Mouse (Mus musculus) cortical plate, adult 2 months (tissue): ENCODE data around the gene Mrps36. TPM values are rescaled to one million over a fixed set of nuclear protein-coding genes. Genes with fewer than 3 reads are reported as not detected.

ENCODE experiments used
- H3K27ac ChIP-seq: fragments of 200-500 bp; 2 replicates; pipeline ENCODE4 v1.5.1; 2012; ENCODE audit warnings: low read length, control low read depth, inconsistent platforms; ENCODE audit not compliant: insufficient read depth
- H3K4me1 ChIP-seq: fragments of 200-500 bp; 2 replicates; pipeline ENCODE4 v1.6.1; 2011; ENCODE audit warnings: low read length; ENCODE audit not compliant: control insufficient read depth, insufficient read depth
- H3K4me3 ChIP-seq: fragments of 200-500 bp; 2 replicates; pipeline ENCODE4 v1.5.1; 2011; ENCODE audit warnings: mild to moderate bottlenecking, low read length, control low read depth; ENCODE audit not compliant: insufficient read depth
- CTCF ChIP-seq: fragments of 200-500 bp; IDR thresholded peaks from 2 replicates; pipeline ENCODE4 v1.5.1; 2011; ENCODE audit warnings: mild to moderate bottlenecking, control low read depth, low read length; ENCODE audit not compliant: insufficient read depth; ENCODE audit errors: extremely low read depth
- POLR2A ChIP-seq: fragments of 200-500 bp; IDR thresholded peaks from 2 replicates; pipeline ENCODE4 v1.6.1; 2011; ENCODE audit warnings: mild to moderate bottlenecking, low read length, control low read depth; ENCODE audit not compliant: insufficient read depth; ENCODE audit errors: extremely low read depth
- polyA plus RNA-seq: library from polyadenylated mRNA; depleted of rRNA; stranded (reverse); fragments of >200 nt; gene quantifications from 2 replicates; pipeline ENCODE4 v1.2.3, GENCODE M21; 2012

Gene Mrps36
- polyA plus RNA-seq, 1 experiment, result 87.5 TPM

- Histone ChIP-seq H3K27ac (no peak within 1 kb of the TSS), H3K4me1 (no peaks in the 10 kb centered on the region), H3K4me3 (peak within 1 kb of the TSS; percentile 37)
- TF ChIP-seq POLR2A, result peak; percentile 36; the same call in 1 of the 2 replicates
- no peak for TF ChIP-seq CTCF
Measured at GRCm38 (mm10) chr13:100775252-100776055, 31.0 kb upstream of the Mrps36 start, which contains the start of gene Cenph. Cenph (minus strand) TSS chr13:100775899.

- TF ChIP-seq CTCF, result no peak
- TF ChIP-seq POLR2A, result no peak
- H3K4me3 ChIP-seq, result no peak overlapping the region
Measured at GRCm38 (mm10) chr13:100774704-100775103, 30.2 kb upstream of the Mrps36 start.

GRCm38 (mm10) chr13:100755329-100755728 lies 10.9 kb upstream of the Mrps36 start:
- no peak overlapping the region for H3K4me3 ChIP-seq
- no peaks in the 10 kb centered on the region for H3K4me1 ChIP-seq
- no peak overlapping the region for H3K27ac ChIP-seq
- no peak for TF ChIP-seq CTCF
- TF ChIP-seq POLR2A, result no peak

More at GRCm38 (mm10) chr13:100774704-100775103, 30.2 kb upstream of the Mrps36 start:
- Histone ChIP-seq H3K4me1 (no peaks in the 10 kb centered on the region), H3K27ac (no peak overlapping the region)

GRCm38 (mm10) chr13:100754186-100754585 lies 9.7 kb upstream of the Mrps36 start:
- TF ChIP-seq POLR2A (no peak), CTCF (no peak)
- Histone ChIP-seq H3K27ac (no peak overlapping the region), H3K4me3 (no peak overlapping the region), H3K4me1 (no peaks in the 10 kb centered on the region)

GRCm38 (mm10) chr13:100753011-100753410 lies 8.6 kb upstream of the Mrps36 start:
- Histone ChIP-seq H3K4me3 (no peak overlapping the region), H3K27ac (no peak overlapping the region), H3K4me1 (no peaks in the 10 kb centered on the region)
- TF ChIP-seq POLR2A, result no peak

- Histone ChIP-seq H3K4me1 (no peaks in the 10 kb centered on the region), H3K4me3 (no peak overlapping the region), H3K27ac (no peak overlapping the region)
- TF ChIP-seq CTCF (no peak), POLR2A (no peak)
Measured at GRCm38 (mm10) chr13:100752529-100752928, 8.1 kb upstream of the Mrps36 start.

- no peak overlapping the region for H3K4me3 ChIP-seq
- no peak for TF ChIP-seq CTCF
- no peak for TF ChIP-seq POLR2A
- H3K27ac ChIP-seq, result no peak overlapping the region
Measured at GRCm38 (mm10) chr13:100751402-100751801, 6.9 kb upstream of the Mrps36 start.

GRCm38 (mm10) chr13:100750799-100751198 lies 6.3 kb upstream of the Mrps36 start:
- H3K27ac ChIP-seq, result no peak overlapping the region
- TF ChIP-seq CTCF, result no peak
- TF ChIP-seq POLR2A, result no peak
- 0 out of 2 replicates have a peak, but pooled peaks cover 2% of the 10 kb centered on the region for H3K4me1 ChIP-seq
- H3K4me3 ChIP-seq, result no peak overlapping the region

More at GRCm38 (mm10) chr13:100751402-100751801, 6.9 kb upstream of the Mrps36 start:
- H3K4me1 ChIP-seq, result 0 out of 2 replicates have a peak, but pooled peaks cover 1% of the 10 kb centered on the region

- H3K4me1 ChIP-seq, result 0 out of 2 replicates have a peak, but pooled peaks cover 2% of the 10 kb centered on the region
- no peak for TF ChIP-seq CTCF
- TF ChIP-seq POLR2A, result no peak
- no peak overlapping the region for H3K4me3 ChIP-seq
- H3K27ac ChIP-seq, result no peak overlapping the region
Measured at GRCm38 (mm10) chr13:100748638-100749037, 4.2 kb upstream of the Mrps36 start.

GRCm38 (mm10) chr13:100746090-100746489 lies 1.6 kb upstream of the Mrps36 start:
- Histone ChIP-seq H3K4me1 (peaks cover 4% of the 10 kb centered on the region), H3K4me3 (no peak overlapping the region), H3K27ac (no peak overlapping the region)
- no peak for TF ChIP-seq CTCF
- TF ChIP-seq POLR2A, result no peak
